Mouse (Mus musculus): Measurements from ENCODE around the gene Hist1h4i. TPM values are rescaled to one million over a fixed set of nuclear protein-coding genes. Genes with fewer than 3 reads are reported as not detected.

Gene Hist1h4i
- polyA plus RNA-seq (2014; fragmentation: Illumina TruSeq; extraction: RNeasy Lipid Tissue Mini Kit (QIAGEN cat#74804); ENCODE audit: low read depth, low replicate concordance) = 6.8 TPM

DNA sequence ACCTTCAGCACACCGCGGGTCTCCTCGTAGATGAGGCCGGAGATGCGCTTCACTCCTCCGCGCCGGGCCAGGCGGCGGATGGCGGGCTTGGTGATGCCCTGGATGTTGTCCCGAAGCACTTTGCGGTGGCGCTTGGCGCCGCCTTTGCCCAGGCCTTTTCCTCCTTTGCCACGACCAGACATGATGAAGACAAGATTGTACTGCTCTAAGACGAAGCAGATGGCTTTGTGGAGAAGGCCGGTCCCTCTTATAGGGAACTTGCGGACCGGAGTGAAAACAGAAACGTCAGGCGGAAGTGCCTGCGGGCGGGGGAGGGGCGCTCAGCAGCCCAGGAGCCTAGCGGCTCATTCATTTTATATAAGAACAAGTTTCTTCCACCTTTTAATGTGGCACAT lies at the start of gene Hist1h4i:
TSS of gene Hist1h4i (minus strand) at position 221 of the 395 bp plus-strand sequence.

DNA sequence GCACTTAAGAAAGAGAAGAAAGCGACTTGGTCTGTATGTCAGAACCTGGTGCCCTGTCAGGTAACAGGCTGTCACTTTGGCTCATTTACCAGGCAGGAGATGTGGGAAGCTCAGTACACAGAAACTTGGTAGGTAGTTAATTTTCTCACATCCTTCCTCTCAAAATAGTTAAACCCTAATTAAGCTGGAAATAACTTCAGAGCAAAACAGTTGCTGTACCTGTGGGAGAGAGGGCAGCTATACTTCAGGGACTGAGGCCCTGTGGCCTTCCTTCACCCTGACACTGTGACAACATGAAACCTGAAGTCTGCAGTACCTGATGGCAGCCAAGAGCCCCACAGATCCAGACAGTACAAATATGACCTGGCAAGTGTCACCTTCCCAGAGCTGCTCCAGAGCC lies 43.0 kb upstream of the Hist1h4i start, which contains the start of gene Vmn1r188:
TSS of gene Vmn1r188 (plus strand) at position 301 of the 400 bp plus-strand sequence.

DNA sequence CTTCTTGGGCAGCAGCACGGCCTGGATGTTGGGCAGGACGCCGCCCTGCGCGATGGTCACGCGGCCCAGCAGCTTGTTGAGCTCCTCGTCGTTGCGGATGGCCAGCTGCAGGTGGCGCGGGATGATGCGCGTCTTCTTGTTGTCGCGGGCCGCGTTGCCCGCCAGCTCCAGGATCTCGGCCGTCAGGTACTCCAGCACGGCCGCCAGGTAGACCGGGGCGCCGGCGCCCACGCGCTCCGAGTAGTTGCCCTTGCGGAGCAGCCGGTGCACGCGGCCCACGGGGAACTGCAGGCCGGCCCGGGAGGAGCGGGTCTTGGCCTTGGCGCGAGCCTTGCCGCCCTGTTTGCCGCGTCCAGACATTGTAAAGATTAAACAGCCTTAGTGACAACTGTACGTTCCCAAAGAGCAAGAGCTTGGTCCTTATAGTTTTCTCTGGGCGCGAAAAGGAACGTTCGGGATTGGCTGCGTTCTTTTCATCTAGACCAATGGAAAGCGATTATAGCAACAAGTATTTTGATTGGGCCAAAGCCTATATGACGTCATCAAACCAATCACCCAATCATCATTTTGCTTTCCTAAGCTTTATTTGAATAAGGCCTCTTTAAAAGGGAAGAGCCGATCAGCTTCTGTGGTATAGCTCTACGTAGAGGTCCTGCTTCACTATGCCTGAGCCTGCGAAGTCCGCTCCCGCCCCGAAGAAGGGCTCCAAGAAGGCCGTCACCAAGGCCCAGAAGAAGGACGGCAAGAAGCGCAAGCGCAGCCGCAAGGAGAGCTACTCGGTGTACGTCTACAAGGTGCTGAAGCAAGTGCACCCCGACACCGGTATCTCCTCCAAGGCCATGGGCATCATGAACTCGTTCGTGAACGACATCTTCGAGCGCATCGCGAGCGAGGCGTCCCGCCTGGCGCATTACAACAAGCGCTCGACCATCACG lies 1.7 kb upstream of the Hist1h4i start, which contains the start of the genes Hist1h2ag and Hist1h2bj:
TSS of gene Hist1h2ag (minus strand) at position 377 of the 935 bp plus-strand sequence.
TSS of gene Hist1h2bj (plus strand) at position 647 of the 935 bp plus-strand sequence.

DNA sequence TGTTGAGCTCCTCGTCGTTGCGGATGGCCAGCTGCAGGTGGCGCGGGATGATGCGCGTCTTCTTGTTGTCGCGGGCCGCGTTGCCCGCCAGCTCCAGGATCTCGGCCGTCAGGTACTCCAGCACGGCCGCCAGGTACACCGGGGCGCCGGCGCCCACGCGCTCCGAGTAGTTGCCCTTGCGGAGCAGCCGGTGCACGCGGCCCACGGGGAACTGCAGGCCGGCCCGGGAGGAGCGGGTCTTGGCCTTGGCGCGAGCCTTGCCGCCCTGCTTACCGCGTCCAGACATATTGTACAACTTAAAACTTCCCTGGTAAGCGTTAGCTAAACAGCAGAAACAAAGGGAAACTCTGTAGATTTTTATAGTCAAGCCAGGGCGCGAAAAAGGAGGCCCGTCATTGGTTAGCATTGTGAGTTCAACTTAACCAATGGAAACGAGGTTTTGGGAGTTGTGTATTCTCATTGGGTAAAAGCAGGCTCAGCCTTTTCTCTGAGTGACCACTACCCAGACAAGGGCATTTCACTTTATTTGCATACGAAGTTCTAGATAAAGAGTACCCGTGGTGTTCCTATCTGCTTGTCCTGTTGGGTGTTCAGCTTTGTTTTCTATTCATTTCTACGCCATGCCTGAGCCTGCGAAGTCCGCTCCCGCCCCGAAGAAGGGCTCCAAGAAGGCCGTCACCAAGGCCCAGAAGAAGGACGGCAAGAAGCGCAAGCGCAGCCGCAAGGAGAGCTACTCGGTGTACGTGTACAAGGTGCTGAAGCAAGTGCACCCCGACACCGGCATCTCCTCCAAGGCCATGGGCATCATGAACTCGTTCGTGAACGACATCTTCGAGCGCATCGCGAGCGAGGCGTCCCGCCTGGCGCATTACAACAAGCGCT lies 5.7 kb downstream of the Hist1h4i start, which contains the start of the genes Hist1h2ah and Hist1h2bk:
TSS of gene Hist1h2ah (minus strand) at position 302 of the 882 bp plus-strand sequence.
TSS of gene Hist1h2bk (plus strand) at position 604 of the 882 bp plus-strand sequence.

DNA sequence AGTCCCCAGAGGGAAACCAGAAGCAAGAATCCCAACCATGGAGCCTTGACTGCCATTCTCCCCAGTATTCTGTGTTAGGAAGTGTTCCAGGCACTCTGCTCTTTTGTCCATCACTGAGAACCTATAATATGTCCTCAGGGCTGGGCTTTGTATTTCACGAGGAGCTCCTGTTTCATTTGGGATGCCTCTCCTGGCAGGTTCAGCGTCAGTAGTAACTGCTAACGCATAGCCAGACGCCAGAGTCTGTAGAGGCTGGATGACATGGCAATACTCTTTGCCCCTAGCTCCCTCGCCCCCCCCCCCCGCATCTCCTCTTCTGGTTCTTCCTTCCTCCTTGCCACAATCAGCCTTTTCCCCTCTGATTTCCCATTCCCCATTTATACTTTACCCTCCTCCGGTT lies 31.5 kb downstream of the Hist1h4i start, which contains the start of gene Prss16:
TSS of gene Prss16 (minus strand) at position 101 of the 400 bp plus-strand sequence.

Other genes with a start within 250 kb of the Hist1h4i start
- gene Hist1h2bq, start 231.2 kb downstream of the Hist1h4i start, polyA plus RNA-seq (2014; fragmentation: Illumina TruSeq; extraction: RNeasy Lipid Tissue Mini Kit (QIAGEN cat#74804); ENCODE audit: low read depth, low replicate concordance) = 1.0 TPM
- not detected for gene Hist1h2ao, start 230.9 kb downstream of the Hist1h4i start, polyA plus RNA-seq (2014; fragmentation: Illumina TruSeq; extraction: RNeasy Lipid Tissue Mini Kit (QIAGEN cat#74804); ENCODE audit: low read depth, low replicate concordance)
- gene Hist1h4m, start 229.6 kb downstream of the Hist1h4i start, polyA plus RNA-seq (2014; fragmentation: Illumina TruSeq; extraction: RNeasy Lipid Tissue Mini Kit (QIAGEN cat#74804); ENCODE audit: low read depth, low replicate concordance) = not detected
- gene Hist1h4n, start 209.2 kb downstream of the Hist1h4i start, polyA plus RNA-seq (2014; fragmentation: Illumina TruSeq; extraction: RNeasy Lipid Tissue Mini Kit (QIAGEN cat#74804); ENCODE audit: low read depth, low replicate concordance) = 2.9 TPM
- not detected for gene Hist1h2ap, start 207.9 kb downstream of the Hist1h4i start, polyA plus RNA-seq (2014; fragmentation: Illumina TruSeq; extraction: RNeasy Lipid Tissue Mini Kit (QIAGEN cat#74804); ENCODE audit: low read depth, low replicate concordance)
- 0.46 TPM for gene Hist1h2br, start 207.6 kb downstream of the Hist1h4i start, polyA plus RNA-seq (2014; fragmentation: Illumina TruSeq; extraction: RNeasy Lipid Tissue Mini Kit (QIAGEN cat#74804); ENCODE audit: low read depth, low replicate concordance)
- 3.0 TPM for gene Zfp184, start 96.3 kb downstream of the Hist1h4i start, polyA plus RNA-seq (2014; fragmentation: Illumina TruSeq; extraction: RNeasy Lipid Tissue Mini Kit (QIAGEN cat#74804); ENCODE audit: low read depth, low replicate concordance)
- gene Pom121l2, start 60.2 kb downstream of the Hist1h4i start, polyA plus RNA-seq (2014; fragmentation: Illumina TruSeq; extraction: RNeasy Lipid Tissue Mini Kit (QIAGEN cat#74804); ENCODE audit: low read depth, low replicate concordance) = 3.5 TPM
- not detected for gene Prss16, start 31.6 kb downstream of the Hist1h4i start, polyA plus RNA-seq (2014; fragmentation: Illumina TruSeq; extraction: RNeasy Lipid Tissue Mini Kit (QIAGEN cat#74804); ENCODE audit: low read depth, low replicate concordance)
- gene Hist1h2ah, start 5.8 kb downstream of the Hist1h4i start, polyA plus RNA-seq (2014; fragmentation: Illumina TruSeq; extraction: RNeasy Lipid Tissue Mini Kit (QIAGEN cat#74804); ENCODE audit: low read depth, low replicate concordance) = not detected
- not detected for gene Hist1h2bk, start 5.5 kb downstream of the Hist1h4i start, polyA plus RNA-seq (2014; fragmentation: Illumina TruSeq; extraction: RNeasy Lipid Tissue Mini Kit (QIAGEN cat#74804); ENCODE audit: low read depth, low replicate concordance)
- gene Hist1h2ag, start 1.6 kb upstream of the Hist1h4i start, polyA plus RNA-seq (2014; fragmentation: Illumina TruSeq; extraction: RNeasy Lipid Tissue Mini Kit (QIAGEN cat#74804); ENCODE audit: low read depth, low replicate concordance) = not detected
- gene Hist1h2bj, start 1.9 kb upstream of the Hist1h4i start, polyA plus RNA-seq (2014; fragmentation: Illumina TruSeq; extraction: RNeasy Lipid Tissue Mini Kit (QIAGEN cat#74804); ENCODE audit: low read depth, low replicate concordance) = not detected
- not detected for gene Vmn1r188, start 43.1 kb upstream of the Hist1h4i start, polyA plus RNA-seq (2014; fragmentation: Illumina TruSeq; extraction: RNeasy Lipid Tissue Mini Kit (QIAGEN cat#74804); ENCODE audit: low read depth, low replicate concordance)
- not detected for gene Vmn1r189, start 64.5 kb upstream of the Hist1h4i start, polyA plus RNA-seq (2014; fragmentation: Illumina TruSeq; extraction: RNeasy Lipid Tissue Mini Kit (QIAGEN cat#74804); ENCODE audit: low read depth, low replicate concordance)
- gene Vmn1r191, start 142.6 kb upstream of the Hist1h4i start, polyA plus RNA-seq (2014; fragmentation: Illumina TruSeq; extraction: RNeasy Lipid Tissue Mini Kit (QIAGEN cat#74804); ENCODE audit: low read depth, low replicate concordance) = not detected
- not detected for gene Vmn1r192, start 149.8 kb upstream of the Hist1h4i start, polyA plus RNA-seq (2014; fragmentation: Illumina TruSeq; extraction: RNeasy Lipid Tissue Mini Kit (QIAGEN cat#74804); ENCODE audit: low read depth, low replicate concordance)
- gene Vmn1r193, start 181.8 kb upstream of the Hist1h4i start, polyA plus RNA-seq (2014; fragmentation: Illumina TruSeq; extraction: RNeasy Lipid Tissue Mini Kit (QIAGEN cat#74804); ENCODE audit: low read depth, low replicate concordance) = not detected
- gene Vmn1r194, start 202.9 kb upstream of the Hist1h4i start, polyA plus RNA-seq (2014; fragmentation: Illumina TruSeq; extraction: RNeasy Lipid Tissue Mini Kit (QIAGEN cat#74804); ENCODE audit: low read depth, low replicate concordance) = not detected
- not detected for gene Vmn1r195, start 229.2 kb upstream of the Hist1h4i start, polyA plus RNA-seq (2014; fragmentation: Illumina TruSeq; extraction: RNeasy Lipid Tissue Mini Kit (QIAGEN cat#74804); ENCODE audit: low read depth, low replicate concordance)
- gene Vmn1r196, start 248.6 kb upstream of the Hist1h4i start, polyA plus RNA-seq (2014; fragmentation: Illumina TruSeq; extraction: RNeasy Lipid Tissue Mini Kit (QIAGEN cat#74804); ENCODE audit: low read depth, low replicate concordance) = not detected

Measured in adipose tissue, adult 10 weeks (tissue).